Mouse (Mus musculus) MN1 (cell line): ENCODE data around the gene Nup50.

Source experiments
- DNase-seq: peaks from one replicate; pipeline ENCODE4 v3.0.0-alpha.2; 2016; ENCODE audit warnings: low spot score

Gene Nup50

DNA sequence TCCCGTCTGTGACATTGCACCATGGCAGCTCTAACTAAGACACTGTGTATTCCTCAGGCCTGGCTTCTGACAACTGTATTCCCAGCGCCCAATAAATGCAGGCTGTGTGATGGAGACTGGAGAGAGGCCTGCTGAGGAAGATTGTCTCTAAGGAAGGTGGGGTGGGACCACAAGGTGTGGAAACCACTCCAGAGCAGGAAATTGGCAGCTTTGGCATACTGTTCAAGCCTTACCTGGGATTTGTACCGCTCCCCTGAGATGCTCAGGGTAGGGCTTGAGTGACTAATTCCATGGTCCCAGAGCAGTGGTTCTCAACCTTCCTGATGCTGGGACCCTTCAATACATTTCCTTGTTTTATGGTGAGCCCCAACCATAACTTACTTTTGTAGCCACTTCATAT is 65.9 kb downstream of the Nup50 start:
- DNase-seq: no peak

DNA sequence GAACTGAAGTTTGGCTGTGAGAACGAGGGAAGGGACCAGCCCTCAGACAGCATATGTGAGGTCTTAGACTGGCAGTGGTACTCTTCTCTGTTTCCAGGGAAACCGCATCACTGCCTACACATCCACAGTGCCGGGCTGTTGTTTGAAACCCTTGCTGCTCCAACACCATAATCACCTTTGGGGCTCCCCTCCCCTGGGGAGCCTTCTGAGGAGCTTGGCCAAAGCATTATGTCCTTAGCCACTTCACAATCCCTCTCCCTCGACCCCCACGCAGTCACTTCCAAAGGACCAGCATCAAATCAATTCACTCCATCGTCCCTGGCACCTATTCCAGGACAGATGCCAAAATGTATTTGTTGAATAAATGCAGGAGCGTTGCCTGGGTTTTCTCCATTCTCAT is 66.6 kb downstream of the Nup50 start:
- no peak for DNase-seq
